Mouse (Mus musculus): ENCODE data around the gene Spert. TPM values are rescaled to one million over a fixed set of nuclear protein-coding genes. Genes with fewer than 3 reads are reported as not detected.

Gene Spert
- polyA plus RNA-seq (2016; fragmentation: Nextera tagmentation; extraction: Ambion mirVana): not detected in 2 replicates

DNA sequence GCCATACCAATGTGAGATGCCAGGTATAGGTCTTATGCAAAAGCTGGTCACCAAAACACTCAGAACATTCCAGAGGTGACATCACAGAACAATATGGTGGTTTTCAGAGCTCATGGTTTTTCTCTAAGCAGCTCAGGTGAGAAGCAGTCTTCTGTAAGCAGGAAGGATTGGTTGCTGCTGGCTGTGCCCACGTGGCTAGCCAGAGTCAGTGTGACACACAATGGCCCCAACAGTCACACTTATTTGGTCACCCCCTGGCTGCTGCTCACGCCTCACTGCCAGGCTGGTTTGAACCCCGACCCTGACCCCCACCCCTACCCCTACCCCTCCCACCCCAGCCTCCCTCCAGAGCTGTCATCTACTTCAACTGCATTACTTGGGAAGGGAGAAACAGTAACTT is at the start of gene Spert:
Spert (minus strand) TSS at position 139 of the 400 bp plus-strand sequence.
- no peak for DNase-seq (ENCODE audit: low spot score)
- Histone ChIP-seq H3K27me3 (ENCODE audit: insufficient read depth, poor library complexity, severe bottlenecking) (no peaks in the 10 kb centered on the region), H3K36me3 (no peaks in the 10 kb centered on the region), H3K4me3 (no peak within 1 kb of the TSS), H3K9me3 (no peaks in the 10 kb centered on the region), H3K4me1 (replicated peaks) (no peaks in the 10 kb centered on the region), H3K27ac (no peak within 1 kb of the TSS)
- WGBS: 61% methylated on average over 3 of the region's 3 CpGs

DNA sequence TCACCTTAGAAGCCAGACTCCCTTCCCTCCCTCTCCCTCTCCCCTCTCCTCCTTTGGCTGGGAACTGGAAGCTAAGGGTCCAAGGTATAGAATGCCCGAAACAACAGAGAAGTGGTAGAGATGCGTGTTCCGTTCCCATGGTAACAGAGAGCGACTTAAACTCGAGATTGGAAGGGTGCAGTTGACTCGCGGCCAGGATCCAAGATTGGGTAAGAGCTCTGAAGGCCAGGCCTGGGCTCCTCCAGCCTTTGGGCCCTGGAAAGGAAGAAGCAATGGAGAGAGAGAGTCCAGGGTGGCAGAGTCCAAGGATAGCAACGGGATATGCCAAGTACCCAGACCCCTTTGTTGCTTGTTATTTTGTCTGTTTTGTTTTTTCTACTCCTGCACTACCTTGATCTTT is 49.2 kb upstream of the Spert start, which contains the start of gene Erich6b:
Erich6b (plus strand) TSS at position 180 of the 400 bp plus-strand sequence.
- H3K36me3 ChIP-seq: no peaks in the 10 kb centered on the region
- H3K9me3 ChIP-seq: 0 out of 2 replicates have a peak, but pooled peaks cover 3% of the 10 kb centered on the region
- H3K27me3 ChIP-seq (ENCODE audit: insufficient read depth, poor library complexity, severe bottlenecking): no peaks in the 10 kb centered on the region
- WGBS: 79% methylated on average over 8 of the region's 8 CpGs
- peaks cover 5% of the 10 kb centered on the region; the same call in 1 of the 2 replicates for H3K4me1 ChIP-seq (replicated peaks)
- DNase-seq (ENCODE audit: low spot score): no peak
- H3K4me3 ChIP-seq: no peak within 1 kb of the TSS
- peak within 1 kb of the TSS; percentile 40; the same call in 1 of the 2 replicates for H3K27ac ChIP-seq

GRCm38 (mm10) chr14:75641369-75641768 is 48.5 kb upstream of the Spert start:
- no peaks in the 10 kb centered on the region for H3K27me3 ChIP-seq (ENCODE audit: insufficient read depth, poor library complexity, severe bottlenecking)
- H3K36me3 ChIP-seq: no peaks in the 10 kb centered on the region
- 68% methylated on average over 6 of the region's 6 CpGs for WGBS
- peak overlapping the region; percentile 40; the same call in 1 of the 2 replicates for H3K27ac ChIP-seq
- no peak overlapping the region for H3K4me3 ChIP-seq
- DNase-seq (ENCODE audit: low spot score): no peak
- H3K4me1 ChIP-seq (replicated peaks): 0 out of 2 replicates have a peak, but pooled peaks cover 4% of the 10 kb centered on the region
- 0 out of 2 replicates have a peak, but pooled peaks cover 3% of the 10 kb centered on the region for H3K9me3 ChIP-seq

DNA sequence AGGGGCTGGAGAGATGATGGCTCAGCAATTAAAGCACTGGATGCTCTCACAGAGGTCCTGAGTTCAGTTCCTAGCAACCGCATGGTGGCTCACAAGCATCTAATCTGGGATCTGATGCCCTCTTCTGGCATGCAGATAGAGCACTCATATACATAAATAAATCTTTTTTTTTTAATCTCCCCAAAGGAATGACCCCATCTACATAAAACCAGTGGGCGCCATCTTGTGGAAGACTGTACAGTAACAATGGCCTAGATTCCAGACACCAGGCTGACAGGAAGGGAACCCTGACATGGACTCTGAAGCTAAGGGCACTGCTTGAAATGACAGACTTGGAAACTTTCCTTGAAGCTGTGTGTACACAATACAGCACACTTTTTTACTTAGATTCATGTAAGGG is 47.9 kb upstream of the Spert start:
- Histone ChIP-seq H3K4me1 (replicated peaks) (peaks cover 5% of the 10 kb centered on the region; the same call in 1 of the 2 replicates), H3K9me3 (0 out of 2 replicates have a peak, but pooled peaks cover 3% of the 10 kb centered on the region), H3K4me3 (no peak overlapping the region), H3K27ac (no peak overlapping the region; the same call in 1 of the 2 replicates), H3K27me3 (ENCODE audit: insufficient read depth, poor library complexity, severe bottlenecking) (no peaks in the 10 kb centered on the region), H3K36me3 (no peaks in the 10 kb centered on the region)
- WGBS: 85% methylated on average over 2 of the region's 2 CpGs
- peak; percentile 23 for DNase-seq (ENCODE audit: low spot score)

DNA sequence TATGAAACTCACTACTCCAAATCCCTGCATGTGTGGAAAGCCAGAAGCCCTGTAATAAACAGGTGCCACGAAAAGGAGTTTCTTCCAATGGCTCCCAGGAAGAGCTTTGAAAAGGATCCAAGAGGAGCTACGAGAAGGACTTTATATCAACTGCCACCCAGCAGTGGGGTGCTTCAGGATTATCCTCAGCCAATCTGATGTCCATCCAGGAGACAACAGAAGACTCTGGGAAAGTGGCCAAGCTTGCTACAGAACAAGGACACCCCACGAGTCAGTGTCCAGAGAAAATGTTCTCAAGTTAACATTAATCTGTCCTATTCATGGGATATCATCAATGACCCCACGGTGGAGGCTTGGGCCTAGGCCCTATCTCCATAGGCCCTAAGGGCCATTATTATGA is 44.7 kb upstream of the Spert start:
- Histone ChIP-seq H3K4me1 (replicated peaks) (peaks cover 8% of the 10 kb centered on the region; the same call in 1 of the 2 replicates), H3K27ac (no peak overlapping the region), H3K4me3 (no peak overlapping the region), H3K27me3 (ENCODE audit: insufficient read depth, poor library complexity, severe bottlenecking) (no peaks in the 10 kb centered on the region), H3K36me3 (no peaks in the 10 kb centered on the region), H3K9me3 (no peaks in the 10 kb centered on the region)
- no peak for DNase-seq (ENCODE audit: low spot score)
- WGBS: 89% methylated on average over 4 of the region's 4 CpGs

GRCm38 (mm10) chr14:75636107-75636506 is 43.2 kb upstream of the Spert start:
- Histone ChIP-seq H3K9me3 (no peaks in the 10 kb centered on the region), H3K36me3 (no peaks in the 10 kb centered on the region), H3K27ac (no peak overlapping the region), H3K27me3 (ENCODE audit: insufficient read depth, poor library complexity, severe bottlenecking) (no peaks in the 10 kb centered on the region), H3K4me1 (replicated peaks) (peaks cover 8% of the 10 kb centered on the region; the same call in 1 of the 2 replicates), H3K4me3 (no peak overlapping the region)
- no peak for DNase-seq (ENCODE audit: low spot score)
- 67% methylated on average over 7 of the region's 7 CpGs for WGBS

GRCm38 (mm10) chr14:75635350-75635749 is 42.4 kb upstream of the Spert start:
- H3K4me3 ChIP-seq: no peak overlapping the region
- peaks cover 8% of the 10 kb centered on the region; the same call in 1 of the 2 replicates for H3K4me1 ChIP-seq (replicated peaks)
- no peak for DNase-seq (ENCODE audit: low spot score)
- no peak overlapping the region for H3K27ac ChIP-seq
- no peaks in the 10 kb centered on the region for H3K36me3 ChIP-seq
- WGBS: 87% methylated on average over 12 of the region's 12 CpGs
- no peaks in the 10 kb centered on the region for H3K9me3 ChIP-seq
- no peaks in the 10 kb centered on the region for H3K27me3 ChIP-seq (ENCODE audit: insufficient read depth, poor library complexity, severe bottlenecking)

DNA sequence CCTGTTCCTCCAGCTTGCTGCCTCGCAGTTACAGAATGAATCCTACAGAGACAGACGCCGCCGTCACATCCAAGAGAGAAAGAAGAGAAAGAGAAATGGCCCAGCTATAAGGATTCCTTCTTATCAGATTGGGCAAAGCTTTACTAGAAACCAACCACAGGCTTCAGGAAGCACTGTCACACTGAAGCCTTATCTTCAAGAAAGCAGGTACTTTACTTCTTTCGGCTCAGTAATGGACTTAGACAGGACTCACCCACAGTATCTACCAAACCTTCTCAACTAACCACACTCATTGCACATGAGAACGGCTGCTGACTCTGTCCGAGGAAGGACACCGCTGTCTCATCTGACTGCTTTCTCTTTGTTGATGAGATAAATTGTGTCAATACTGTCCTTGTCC is 36.0 kb upstream of the Spert start:
- H3K27me3 ChIP-seq (ENCODE audit: insufficient read depth, poor library complexity, severe bottlenecking): no peaks in the 10 kb centered on the region
- 93% methylated on average over 8 of the region's 8 CpGs for WGBS
- DNase-seq (ENCODE audit: low spot score): no peak
- H3K4me1 ChIP-seq (replicated peaks): no peaks in the 10 kb centered on the region
- H3K9me3 ChIP-seq: no peaks in the 10 kb centered on the region
- H3K27ac ChIP-seq: no peak overlapping the region
- H3K4me3 ChIP-seq: no peak overlapping the region
- no peaks in the 10 kb centered on the region for H3K36me3 ChIP-seq

- 68% methylated on average over 7 of the region's 7 CpGs for WGBS
- Histone ChIP-seq H3K4me3 (no peak overlapping the region), H3K27ac (no peak overlapping the region), H3K36me3 (no peaks in the 10 kb centered on the region), H3K4me1 (replicated peaks) (no peaks in the 10 kb centered on the region), H3K9me3 (no peaks in the 10 kb centered on the region), H3K27me3 (ENCODE audit: insufficient read depth, poor library complexity, severe bottlenecking) (no peaks in the 10 kb centered on the region)
- no peak for DNase-seq (ENCODE audit: low spot score)
Observed at GRCm38 (mm10) chr14:75622984-75623383, 30.1 kb upstream of the Spert start.

- Histone ChIP-seq H3K27ac (no peak overlapping the region), H3K36me3 (no peaks in the 10 kb centered on the region), H3K4me1 (replicated peaks) (no peaks in the 10 kb centered on the region; the same call in 1 of the 2 replicates), H3K9me3 (no peaks in the 10 kb centered on the region), H3K4me3 (no peak overlapping the region), H3K27me3 (ENCODE audit: insufficient read depth, poor library complexity, severe bottlenecking) (no peaks in the 10 kb centered on the region)
- WGBS: 83% methylated on average over 6 of the region's 6 CpGs
- no peak for DNase-seq (ENCODE audit: low spot score)
Observed at GRCm38 (mm10) chr14:75616375-75616774, 23.5 kb upstream of the Spert start.

DNA sequence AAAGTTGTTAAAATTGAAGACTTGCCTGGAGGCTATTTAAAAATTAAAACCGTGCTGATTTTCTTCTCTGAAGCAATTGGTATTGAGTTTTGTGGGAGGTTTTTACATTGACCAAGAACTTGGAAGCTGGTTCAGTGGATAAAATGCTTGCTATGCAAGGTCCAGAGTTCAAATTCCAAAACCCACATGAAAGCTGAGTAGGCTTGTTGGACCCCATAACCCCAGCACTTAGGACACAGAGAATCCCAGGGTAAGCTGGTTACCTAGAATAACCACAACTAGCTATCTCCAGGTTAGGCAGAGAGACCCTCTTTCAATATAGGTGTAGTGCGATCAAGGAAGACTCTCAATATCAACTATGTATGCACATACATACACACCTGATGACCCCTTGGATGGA is 16.3 kb upstream of the Spert start:
- WGBS: 91% methylated on average over 2 of the region's 2 CpGs
- Histone ChIP-seq H3K4me3 (no peak overlapping the region), H3K27me3 (ENCODE audit: insufficient read depth, poor library complexity, severe bottlenecking) (no peaks in the 10 kb centered on the region), H3K4me1 (replicated peaks) (peaks cover 5% of the 10 kb centered on the region; the same call in 1 of the 2 replicates), H3K27ac (no peak overlapping the region), H3K36me3 (no peaks in the 10 kb centered on the region), H3K9me3 (no peaks in the 10 kb centered on the region)
- no peak for DNase-seq (ENCODE audit: low spot score)

GRCm38 (mm10) chr14:75583870-75584269 is 9.0 kb downstream of the Spert start:
- Histone ChIP-seq H3K4me1 (replicated peaks) (no peaks in the 10 kb centered on the region), H3K9me3 (no peaks in the 10 kb centered on the region), H3K4me3 (no peak overlapping the region), H3K36me3 (no peaks in the 10 kb centered on the region), H3K27me3 (ENCODE audit: insufficient read depth, poor library complexity, severe bottlenecking) (no peaks in the 10 kb centered on the region), H3K27ac (peak overlapping the region; percentile 35; the same call in 1 of the 2 replicates)
- no peak for DNase-seq (ENCODE audit: low spot score)
- 86% methylated on average over 12 of the region's 12 CpGs for WGBS

DNA sequence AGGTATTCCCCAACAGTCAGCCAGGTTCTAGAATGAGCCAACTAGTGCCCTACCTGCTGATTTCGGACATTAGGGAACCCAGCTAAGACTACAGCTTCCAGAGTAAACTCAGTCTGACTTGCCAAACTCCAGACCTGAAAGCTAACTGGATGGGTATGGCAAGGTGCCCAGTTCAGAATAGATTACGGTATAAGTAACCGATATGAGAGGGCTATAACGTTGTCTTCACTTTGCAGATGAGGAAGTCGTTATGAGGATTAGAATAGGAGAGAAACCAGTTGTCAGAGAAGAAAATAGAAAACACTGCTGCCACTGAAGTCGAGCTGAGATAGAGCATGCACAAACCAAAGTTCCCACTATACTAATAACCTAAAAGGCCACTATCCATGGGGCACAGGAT is 13.9 kb downstream of the Spert start:
- no peaks in the 10 kb centered on the region for H3K27me3 ChIP-seq (ENCODE audit: insufficient read depth, poor library complexity, severe bottlenecking)
- DNase-seq (ENCODE audit: low spot score): no peak
- no peaks in the 10 kb centered on the region for H3K4me1 ChIP-seq (replicated peaks)
- no peak overlapping the region for H3K27ac ChIP-seq
- WGBS: 92% methylated on average over 6 of the region's 6 CpGs
- H3K9me3 ChIP-seq: no peaks in the 10 kb centered on the region
- no peaks in the 10 kb centered on the region for H3K36me3 ChIP-seq
- no peak overlapping the region for H3K4me3 ChIP-seq

GRCm38 (mm10) chr14:75566303-75566702 is 26.6 kb downstream of the Spert start:
- H3K4me3 ChIP-seq: no peak overlapping the region
- no peaks in the 10 kb centered on the region for H3K36me3 ChIP-seq
- no peak for DNase-seq (ENCODE audit: low spot score)
- 84% methylated on average over 3 of the region's 3 CpGs for WGBS
- no peaks in the 10 kb centered on the region for H3K27me3 ChIP-seq (ENCODE audit: insufficient read depth, poor library complexity, severe bottlenecking)
- H3K4me1 ChIP-seq (replicated peaks): peaks cover 29% of the 10 kb centered on the region
- H3K27ac ChIP-seq: no peak overlapping the region
- no peaks in the 10 kb centered on the region for H3K9me3 ChIP-seq
